Mouse (Mus musculus) liver, embryonic 15.5 days (tissue): ENCODE measurements around the gene Borcs5. TPM values are rescaled to one million over a fixed set of nuclear protein-coding genes. Genes with fewer than 3 reads are reported as not detected.
A peak's percentile ranks its signal among the peaks of the same experiment; 100 is the strongest.

ENCODE experiments used
- ATAC-seq: fragments of 200-750 bp; cut with Nextera tagmentation; 2 replicates; pipeline ENCODE4 v1.8.0; 2017; ENCODE audit warnings: moderate number of reproducible peaks, mild to moderate bottlenecking, moderate library complexity; ENCODE audit not compliant: insufficient read depth
- H3K27ac ChIP-seq: fragments of 300-500 bp; sonication (generic); replicated peaks from 2 replicates; pipeline ENCODE4 v1.5.1; 2015; ENCODE audit warnings: mild to moderate bottlenecking, inconsistent platforms
- H3K27me3 ChIP-seq: fragments of 300-500 bp; sonication (generic); 2 replicates; pipeline ENCODE4 v1.6.1; 2015; ENCODE audit warnings: mild to moderate bottlenecking, inconsistent platforms
- H3K36me3 ChIP-seq: fragments of 300-500 bp; sonication (generic); replicated peaks from 2 replicates; pipeline ENCODE4 v1.6.1; 2015; ENCODE audit warnings: moderate library complexity, mild to moderate bottlenecking, inconsistent platforms
- H3K4me1 ChIP-seq: fragments of 300-500 bp; sonication (generic); replicated peaks from 2 replicates; pipeline ENCODE4 v1.6.1; 2015; ENCODE audit warnings: inconsistent platforms
- H3K4me2 ChIP-seq: fragments of 300-500 bp; sonication (generic); 2 replicates; pipeline ENCODE4 v1.6.1; 2015; ENCODE audit warnings: moderate library complexity, mild to moderate bottlenecking, inconsistent platforms
- H3K4me3 ChIP-seq: fragments of 300-500 bp; sonication (generic); replicated peaks from 2 replicates; pipeline ENCODE4 v1.5.1; 2015; ENCODE audit warnings: mild to moderate bottlenecking, inconsistent platforms
- H3K9ac ChIP-seq: fragments of 300-500 bp; sonication (generic); 2 replicates; pipeline ENCODE4 v1.6.1; 2015; ENCODE audit warnings: moderate library complexity, mild to moderate bottlenecking, inconsistent platforms
- H3K9me3 ChIP-seq: fragments of 300-500 bp; sonication (generic); replicated peaks from 2 replicates; pipeline ENCODE4 v1.6.1; 2016; ENCODE audit warnings: inconsistent platforms
- WGBS: fragments of 180-500 bp; shearing (Covaris S2); methylation state at CpG from one replicate; pipeline ENCODE4 v1.1.7; 2015; ENCODE audit warnings: mixed read lengths; ENCODE audit not compliant: insufficient replicate concordance; 5-methylcytosine and 5-hydroxymethylcytosine counted together
- polyA plus RNA-seq: library from polyadenylated mRNA; unstranded; fragments of >200 nt; fragmentation: Nextera tagmentation; extraction: Ambion mirVana; gene quantifications from 2 replicates; pipeline ENCODE4 v1.2.1, GENCODE M21; 2015

The Borcs5 gene
- polyA plus RNA-seq, 1 experiment from 2014 or later: 8.6 TPM

GRCm38 (mm10) chr6:134743568-134743967, 104.3 kb downstream of the Borcs5 start:
- no peaks in the 10 kb centered on the region for H3K9me3 ChIP-seq
- H3K9ac ChIP-seq: no peak overlapping the region
- no peak overlapping the region for H3K27ac ChIP-seq
- H3K4me2 ChIP-seq: no peak overlapping the region
- H3K36me3 ChIP-seq: peaks cover 7% of the 10 kb centered on the region
- H3K27me3 ChIP-seq: no peaks in the 10 kb centered on the region
- H3K4me1 ChIP-seq: no peaks in the 10 kb centered on the region
- H3K4me3 ChIP-seq: no peak overlapping the region
- no peak for ATAC-seq

- H3K9ac ChIP-seq: no peak overlapping the region
- no peak overlapping the region for H3K27ac ChIP-seq
- no peaks in the 10 kb centered on the region for H3K9me3 ChIP-seq
- no peak for ATAC-seq
- peaks cover 2% of the 10 kb centered on the region; the same call in 1 of the 2 replicates for H3K36me3 ChIP-seq
- no peak overlapping the region for H3K4me2 ChIP-seq
- H3K27me3 ChIP-seq: no peaks in the 10 kb centered on the region
- 82% methylated on average over 7 of the region's 7 CpGs for WGBS
- no peaks in the 10 kb centered on the region for H3K4me1 ChIP-seq
- H3K4me3 ChIP-seq: no peak overlapping the region
These were observed 106.6 kb downstream of the Borcs5 start for GRCm38 (mm10) chr6:134745876-134746275.

- Histone ChIP-seq H3K4me1 (0 out of 2 replicates have a peak, but pooled peaks cover 3% of the 10 kb centered on the region), H3K27ac (no peak overlapping the region), H3K4me2 (no peak overlapping the region), H3K27me3 (no peaks in the 10 kb centered on the region), H3K9me3 (no peaks in the 10 kb centered on the region), H3K36me3 (peaks cover 2% of the 10 kb centered on the region; the same call in 1 of the 2 replicates), H3K4me3 (no peak overlapping the region), H3K9ac (no peak overlapping the region)
- ATAC-seq: no peak
- WGBS: 77% methylated on average over 3 of the region's 3 CpGs
These were observed 108.8 kb downstream of the Borcs5 start for GRCm38 (mm10) chr6:134748126-134748525.

GRCm38 (mm10) chr6:134751087-134751486, 111.8 kb downstream of the Borcs5 start:
- Histone ChIP-seq H3K9me3 (no peaks in the 10 kb centered on the region), H3K27ac (no peak overlapping the region), H3K9ac (no peak overlapping the region), H3K36me3 (peaks cover 7% of the 10 kb centered on the region), H3K4me2 (no peak overlapping the region), H3K4me3 (no peak overlapping the region), H3K27me3 (no peaks in the 10 kb centered on the region), H3K4me1 (peaks cover 13% of the 10 kb centered on the region)
- no peak for ATAC-seq
- 75% methylated on average over 4 of the region's 4 CpGs for WGBS

GRCm38 (mm10) chr6:134751883-134752647, 112.8 kb downstream of the Borcs5 start:
- Histone ChIP-seq H3K36me3 (peaks cover 7% of the 10 kb centered on the region; the same call in 1 of the 2 replicates), H3K4me3 (no peak overlapping the region), H3K4me2 (no peak overlapping the region), H3K27ac (no peak overlapping the region), H3K9ac (no peak overlapping the region), H3K4me1 (peaks cover 13% of the 10 kb centered on the region), H3K27me3 (no peaks in the 10 kb centered on the region), H3K9me3 (no peaks in the 10 kb centered on the region)
- ATAC-seq: no peak
- WGBS: 76% methylated on average over 5 of the region's 5 CpGs

- Histone ChIP-seq H3K4me1 (peaks cover 13% of the 10 kb centered on the region), H3K27ac (no peak overlapping the region), H3K4me2 (no peak overlapping the region), H3K9me3 (no peaks in the 10 kb centered on the region), H3K9ac (no peak overlapping the region), H3K27me3 (no peaks in the 10 kb centered on the region), H3K36me3 (peaks cover 11% of the 10 kb centered on the region), H3K4me3 (no peak overlapping the region)
- no peak for ATAC-seq
- 68% methylated on average over 4 of the region's 4 CpGs for WGBS
These were observed 114.1 kb downstream of the Borcs5 start for GRCm38 (mm10) chr6:134753412-134753811.

- H3K9ac ChIP-seq: no peak overlapping the region
- H3K4me3 ChIP-seq: no peak overlapping the region
- peaks cover 14% of the 10 kb centered on the region for H3K36me3 ChIP-seq
- no peaks in the 10 kb centered on the region for H3K27me3 ChIP-seq
- WGBS: 69% methylated on average over 11 of the region's 11 CpGs
- ATAC-seq: 0 out of 2 replicates have a peak, but pooled peaks have one; percentile 40
- no peaks in the 10 kb centered on the region for H3K9me3 ChIP-seq
- H3K27ac ChIP-seq: no peak overlapping the region
- H3K4me1 ChIP-seq: peaks cover 13% of the 10 kb centered on the region
- no peak overlapping the region for H3K4me2 ChIP-seq
These were observed 114.5 kb downstream of the Borcs5 start for GRCm38 (mm10) chr6:134753858-134754257.

- WGBS: 32% methylated on average over 4 of the region's 4 CpGs
- H3K4me2 ChIP-seq: no peak overlapping the region
- H3K9me3 ChIP-seq: no peaks in the 10 kb centered on the region
- H3K4me1 ChIP-seq: peaks cover 15% of the 10 kb centered on the region
- no peak overlapping the region for H3K9ac ChIP-seq
- H3K4me3 ChIP-seq: no peak overlapping the region
- peaks cover 12% of the 10 kb centered on the region for H3K36me3 ChIP-seq
- no peak overlapping the region for H3K27ac ChIP-seq
- H3K27me3 ChIP-seq: no peaks in the 10 kb centered on the region
- no peak for ATAC-seq
These were observed 116.7 kb downstream of the Borcs5 start for GRCm38 (mm10) chr6:134756058-134756457.

Other genes with a start within 250 kb of the Borcs5 start
- gene Bcl2l14, start 243.2 kb upstream of the Borcs5 start, polyA plus RNA-seq: 0.14 and 0.16 TPM in 2 replicates
- 7.2 and 8.0 TPM in 2 replicates for gene Lrp6, start 72.5 kb upstream of the Borcs5 start, polyA plus RNA-seq
- 0.86 and 0.90 TPM in 2 replicates for gene Mansc1, start 7.0 kb upstream of the Borcs5 start, polyA plus RNA-seq
- 5.1 TPM in 2 replicates for gene Dusp16, start 153.1 kb downstream of the Borcs5 start, polyA plus RNA-seq
- gene Crebl2, start 190.6 kb downstream of the Borcs5 start, polyA plus RNA-seq: 2.1 and 2.4 TPM in 2 replicates